Mouse (Mus musculus) heart, embryonic 11.5 days (tissue): ENCODE data around the gene Tnf. TPM values are rescaled to one million over a fixed set of nuclear protein-coding genes. Genes with fewer than 3 reads are reported as not detected.

Source experiments
- ATAC-seq: fragments of 200-750 bp; cut with Nextera tagmentation; replicated peaks from 2 replicates; pipeline ENCODE4 v1.8.0; 2017; ENCODE audit warnings: moderate library complexity; ENCODE audit not compliant: insufficient number of reproducible peaks, low FRiP score, low TSS enrichment
- H3K27ac ChIP-seq: fragments of 300-500 bp; sonication (generic); 2 replicates; pipeline ENCODE4 v1.5.1; 2014; ENCODE audit warnings: mild to moderate bottlenecking, low read depth, low read length
- H3K27me3 ChIP-seq: fragments of 300-500 bp; sonication (generic); 2 replicates; pipeline ENCODE4 v1.6.1; 2014; ENCODE audit warnings: mild to moderate bottlenecking, low read length, mixed read lengths; ENCODE audit not compliant: control insufficient read depth, insufficient read depth
- H3K36me3 ChIP-seq: fragments of 300-500 bp; sonication (generic); 2 replicates; pipeline ENCODE4 v1.6.1; 2014; ENCODE audit warnings: mild to moderate bottlenecking, low read length, moderate library complexity, mixed read lengths; ENCODE audit not compliant: control insufficient read depth, insufficient read depth
- H3K4me1 ChIP-seq: fragments of 300-500 bp; sonication (generic); 2 replicates; pipeline ENCODE4 v1.6.1; 2014; ENCODE audit warnings: low read length; ENCODE audit not compliant: control insufficient read depth, insufficient read depth
- H3K4me2 ChIP-seq: fragments of 300-500 bp; sonication (generic); 2 replicates; pipeline ENCODE4 v1.6.1; 2014; ENCODE audit warnings: mild to moderate bottlenecking, moderate library complexity
- H3K4me3 ChIP-seq: fragments of 300-500 bp; sonication (generic); 2 replicates; pipeline ENCODE4 v1.5.1; 2014; ENCODE audit warnings: low read depth, low read length
- H3K9ac ChIP-seq: fragments of 300-500 bp; sonication (generic); 2 replicates; pipeline ENCODE4 v1.6.1; 2014; ENCODE audit warnings: mild to moderate bottlenecking, low read depth, low read length, moderate library complexity
- H3K9me3 ChIP-seq: fragments of 300-500 bp; sonication (generic); replicated peaks from 2 replicates; pipeline ENCODE4 v1.6.1; 2016; ENCODE audit warnings: low read length; ENCODE audit not compliant: control insufficient read depth
- WGBS: fragments of 180-500 bp; shearing (Covaris S2); extraction: QIAGEN DNeasy Blood & Tissue Kit; methylation state at CpG from one replicate; pipeline ENCODE4 v1.1.7; 2014; ENCODE audit not compliant: insufficient replicate concordance; 5-methylcytosine and 5-hydroxymethylcytosine counted together
- polyA plus RNA-seq: library from polyadenylated mRNA; unstranded; fragments of >200 nt; fragmentation: Nextera tagmentation; extraction: Ambion mirVana; gene quantifications from 2 replicates; pipeline ENCODE4 v1.2.1, GENCODE M21; 2014

Tnf gene
- polyA plus RNA-seq, 1 experiment from 2014 or later = not detected

DNA sequence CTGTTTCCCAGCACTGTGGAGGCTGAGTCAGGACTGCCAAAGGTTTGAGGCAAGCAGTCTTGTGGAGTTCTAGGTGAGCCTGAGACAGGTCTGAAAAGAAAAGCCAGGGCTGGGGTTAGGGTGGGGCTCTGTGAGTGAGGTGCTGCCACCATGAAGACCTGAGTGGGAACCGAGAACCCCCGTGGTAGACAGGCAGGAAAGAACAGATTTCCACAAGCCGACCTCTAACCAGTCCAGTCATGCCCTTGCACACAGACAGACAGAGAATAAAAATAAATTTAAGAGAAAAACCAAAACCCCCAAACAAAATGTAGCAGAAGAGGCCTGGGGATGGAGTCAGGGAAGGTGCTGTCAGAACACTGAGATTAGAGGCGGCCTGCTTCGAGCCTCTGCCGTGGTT is 26.4 kb downstream of the Tnf start:
- H3K36me3 ChIP-seq = no peaks in the 10 kb centered on the region
- WGBS = 78% methylated on average over 6 of the region's 6 CpGs
- no peak overlapping the region for H3K4me3 ChIP-seq
- 0 out of 2 replicates have a peak, but pooled peaks cover 3% of the 10 kb centered on the region for H3K27me3 ChIP-seq
- ATAC-seq = no peak
- no peaks in the 10 kb centered on the region for H3K4me1 ChIP-seq
- no peak overlapping the region for H3K27ac ChIP-seq
- H3K9me3 ChIP-seq = no peaks in the 10 kb centered on the region
- no peak overlapping the region for H3K9ac ChIP-seq
- H3K4me2 ChIP-seq = no peak overlapping the region

- Histone ChIP-seq H3K9ac (no peak overlapping the region), H3K27ac (no peak overlapping the region), H3K9me3 (no peaks in the 10 kb centered on the region), H3K4me1 (no peaks in the 10 kb centered on the region), H3K36me3 (no peaks in the 10 kb centered on the region), H3K4me3 (no peak overlapping the region), H3K4me2 (no peak overlapping the region), H3K27me3 (0 out of 2 replicates have a peak, but pooled peaks cover 3% of the 10 kb centered on the region)
- 67% methylated on average over 8 of the region's 8 CpGs for WGBS
- ATAC-seq = no peak
These were observed 27.4 kb downstream of the Tnf start for GRCm38 (mm10) chr17:35174201-35174977.

GRCm38 (mm10) chr17:35173329-35173728 is 28.5 kb downstream of the Tnf start:
- Histone ChIP-seq H3K36me3 (no peaks in the 10 kb centered on the region), H3K27me3 (0 out of 2 replicates have a peak, but pooled peaks cover 3% of the 10 kb centered on the region), H3K9me3 (no peaks in the 10 kb centered on the region), H3K27ac (no peak overlapping the region), H3K4me2 (no peak overlapping the region), H3K4me1 (no peaks in the 10 kb centered on the region), H3K4me3 (no peak overlapping the region), H3K9ac (no peak overlapping the region)
- WGBS = 61% methylated on average over 3 of the region's 3 CpGs
- no peak for ATAC-seq

DNA sequence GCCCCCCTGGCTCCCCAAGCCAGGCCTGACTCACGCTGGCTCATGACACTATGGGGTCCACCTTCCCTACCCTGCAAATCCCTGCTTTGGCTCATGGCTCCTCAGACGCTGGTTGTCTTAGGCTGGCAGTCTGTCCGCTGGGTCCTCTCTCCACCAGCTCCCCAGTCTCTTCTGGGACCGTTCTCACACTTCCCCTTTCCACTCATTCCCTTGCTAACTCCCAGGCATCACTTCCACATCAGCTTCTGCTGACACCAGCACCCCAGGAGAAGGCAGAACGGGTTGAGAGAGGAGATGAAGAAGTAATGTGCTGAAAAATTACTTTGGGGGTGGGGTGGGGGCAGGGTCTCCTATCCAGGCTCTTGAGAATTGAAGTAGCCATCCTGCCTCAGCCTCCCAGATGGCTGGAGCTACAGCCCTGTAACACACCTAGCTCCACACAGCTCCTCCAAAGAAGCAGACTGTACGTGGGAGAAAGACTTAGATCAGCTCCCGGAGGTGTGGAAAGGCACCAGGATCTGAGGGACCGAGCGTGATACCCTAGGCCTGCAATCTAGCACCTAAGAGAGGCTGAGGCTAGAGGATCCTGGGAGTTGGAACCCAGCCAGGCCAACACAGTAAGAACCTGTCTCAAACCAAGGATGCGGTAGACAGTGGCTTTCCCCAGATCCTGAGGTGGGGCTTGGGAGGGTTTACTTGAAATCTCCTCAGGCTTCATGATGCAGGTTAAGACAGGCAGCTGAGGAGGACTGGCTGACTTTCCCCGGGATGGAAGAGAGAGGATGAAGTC is 29.2 kb downstream of the Tnf start:
- Histone ChIP-seq H3K9me3 (no peaks in the 10 kb centered on the region), H3K27me3 (0 out of 2 replicates have a peak, but pooled peaks cover 3% of the 10 kb centered on the region), H3K4me3 (no peak overlapping the region), H3K4me1 (no peaks in the 10 kb centered on the region), H3K9ac (no peak overlapping the region), H3K36me3 (no peaks in the 10 kb centered on the region), H3K27ac (no peak overlapping the region), H3K4me2 (no peak overlapping the region)
- 59% methylated on average over 11 of the region's 11 CpGs for WGBS
- no peak for ATAC-seq

DNA sequence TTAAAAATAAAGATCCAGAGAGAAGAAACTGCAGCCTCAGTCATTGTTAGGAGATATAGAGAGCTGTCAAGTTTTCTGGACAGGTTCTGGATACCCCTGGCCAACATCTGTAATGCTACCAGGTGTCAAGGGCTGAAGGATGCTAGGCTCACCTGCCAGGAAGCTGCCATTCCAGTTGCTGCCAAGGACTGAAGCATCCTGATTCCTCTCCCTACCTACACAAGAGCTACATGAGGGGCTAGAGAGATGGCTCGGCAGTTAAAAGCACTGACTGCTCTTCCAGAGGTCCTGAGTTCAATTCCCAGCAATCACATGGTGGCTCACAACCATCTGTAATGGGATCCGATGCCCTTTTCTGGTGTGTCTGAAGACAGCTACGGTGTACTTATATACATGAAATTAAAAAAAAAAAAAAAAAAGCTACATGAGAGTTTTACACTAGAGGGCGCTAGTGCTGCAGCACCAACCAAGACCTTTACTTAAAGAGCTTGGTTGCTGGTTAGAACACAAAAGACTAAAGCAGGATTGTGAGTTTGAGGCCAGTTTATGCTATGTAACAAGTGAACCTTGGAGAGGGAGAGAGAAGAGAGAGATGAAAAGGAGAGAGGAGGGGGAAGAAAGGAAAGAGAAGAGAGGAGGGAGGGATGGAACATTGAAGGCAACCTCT is 33.1 kb downstream of the Tnf start:
- Histone ChIP-seq H3K4me2 (no peak overlapping the region), H3K4me1 (peaks cover 3% of the 10 kb centered on the region), H3K36me3 (no peaks in the 10 kb centered on the region), H3K27ac (no peak overlapping the region), H3K9ac (no peak overlapping the region), H3K27me3 (0 out of 2 replicates have a peak, but pooled peaks cover 3% of the 10 kb centered on the region), H3K9me3 (no peaks in the 10 kb centered on the region), H3K4me3 (no peak overlapping the region)
- no peak for ATAC-seq
- WGBS = 17% methylated on average over 4 of the region's 4 CpGs

DNA sequence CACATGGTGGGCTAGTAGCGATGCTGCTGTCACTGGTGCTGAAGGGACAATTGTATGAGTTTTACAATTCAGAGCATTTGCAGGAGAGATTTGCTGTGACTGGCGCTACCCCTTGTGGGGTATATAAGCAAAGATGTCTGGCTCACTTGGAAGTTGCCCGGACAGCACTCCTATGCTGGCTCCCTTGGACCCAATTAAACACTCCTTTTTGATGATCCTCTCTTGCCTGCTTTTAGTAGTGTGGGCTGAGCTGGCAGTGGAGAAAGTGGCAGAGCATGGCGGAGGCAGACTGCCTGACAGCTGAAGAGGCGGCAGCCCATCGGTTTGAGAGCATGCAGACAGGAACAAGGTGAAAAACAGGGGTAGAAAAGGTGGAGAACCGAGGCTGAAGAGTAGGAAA is 34.0 kb downstream of the Tnf start:
- Histone ChIP-seq H3K27ac (no peak overlapping the region), H3K36me3 (no peaks in the 10 kb centered on the region), H3K4me3 (no peak overlapping the region), H3K4me2 (no peak overlapping the region), H3K9me3 (no peaks in the 10 kb centered on the region), H3K4me1 (peaks cover 6% of the 10 kb centered on the region), H3K9ac (no peak overlapping the region), H3K27me3 (no peaks in the 10 kb centered on the region)
- no peak for ATAC-seq
- 78% methylated on average over 7 of the region's 7 CpGs for WGBS

DNA sequence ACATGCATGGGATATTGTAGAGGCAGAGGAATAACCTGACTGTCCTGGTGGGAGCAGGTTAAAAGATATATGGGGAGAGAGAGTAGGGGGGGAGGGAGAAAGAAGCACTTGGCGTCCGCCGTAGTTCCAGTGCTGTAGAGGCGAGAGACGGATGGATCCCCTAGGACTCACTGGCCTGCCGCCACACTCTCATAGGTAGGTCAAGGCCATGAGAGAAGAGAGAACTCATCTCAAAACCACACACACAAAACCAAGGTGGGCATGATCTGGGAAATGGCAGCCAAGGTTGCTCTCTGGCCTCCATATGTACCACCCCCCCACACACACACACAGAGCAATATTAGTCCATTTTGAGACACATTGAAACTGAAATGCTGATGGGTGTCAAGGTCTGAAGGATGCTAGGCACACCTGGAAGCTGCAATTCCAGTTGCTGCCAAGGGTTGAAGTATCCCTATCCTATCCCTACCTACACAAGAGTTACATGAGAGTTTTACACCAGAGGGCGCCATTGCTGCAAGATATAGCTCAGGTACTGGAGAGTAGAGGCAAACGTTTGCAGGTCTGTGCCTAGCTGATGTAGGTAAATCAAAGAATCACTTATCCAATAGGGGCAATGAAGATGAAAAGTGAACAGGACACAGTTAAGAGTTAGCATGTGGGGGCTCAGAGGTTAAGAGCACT is 35.3 kb downstream of the Tnf start:
- H3K9me3 ChIP-seq = no peaks in the 10 kb centered on the region
- 70% methylated on average over 8 of the region's 8 CpGs for WGBS
- no peak overlapping the region for H3K27ac ChIP-seq
- no peak overlapping the region for H3K4me3 ChIP-seq
- no peak overlapping the region; the same call in 1 of the 2 replicates for H3K9ac ChIP-seq
- H3K4me2 ChIP-seq = peak overlapping the region; percentile 72; the same call in 1 of the 2 replicates
- ATAC-seq = no peak
- H3K4me1 ChIP-seq = peaks cover 14% of the 10 kb centered on the region
- H3K36me3 ChIP-seq = peaks cover 5% of the 10 kb centered on the region
- no peaks in the 10 kb centered on the region for H3K27me3 ChIP-seq
